Mouse (Mus musculus) hematopoietic stem cell, adult 5-6 weeks (primary cell): ENCODE data around the gene Pcnx. TPM values are rescaled to one million over a fixed set of nuclear protein-coding genes. Genes with fewer than 3 reads are reported as not detected.
A peak's percentile ranks its signal among the peaks of the same experiment; 100 is the strongest.

Experiments
- ATAC-seq, 2 experiments: fragments of 125-278 bp in 1 of 2; replicated peaks in 1 of 2; 2 replicates each; pipeline ENCODE4 v1.8.0; 2016 to 2017; ENCODE audit warnings: inconsistent platforms in 2 of 2, mild to moderate bottlenecking in 2 of 2, moderate number of reproducible peaks in 2 of 2, low read depth in 1 of 2, moderate TSS enrichment in 1 of 2; ENCODE audit not compliant: low FRiP score in 2 of 2, poor library complexity in 2 of 2, severe bottlenecking in 2 of 2, insufficient read depth in 1 of 2, low TSS enrichment in 1 of 2
- total RNA-seq: library from RNA; stranded (forward); fragments of 172-1452, 232-1000 nt; gene quantifications from 2 replicates; pipeline ENCODE4 v1.2.3, GENCODE M21; 2017

Gene Pcnx
- total RNA-seq, 1 experiment from 2014 or later = 12.1 TPM

DNA sequence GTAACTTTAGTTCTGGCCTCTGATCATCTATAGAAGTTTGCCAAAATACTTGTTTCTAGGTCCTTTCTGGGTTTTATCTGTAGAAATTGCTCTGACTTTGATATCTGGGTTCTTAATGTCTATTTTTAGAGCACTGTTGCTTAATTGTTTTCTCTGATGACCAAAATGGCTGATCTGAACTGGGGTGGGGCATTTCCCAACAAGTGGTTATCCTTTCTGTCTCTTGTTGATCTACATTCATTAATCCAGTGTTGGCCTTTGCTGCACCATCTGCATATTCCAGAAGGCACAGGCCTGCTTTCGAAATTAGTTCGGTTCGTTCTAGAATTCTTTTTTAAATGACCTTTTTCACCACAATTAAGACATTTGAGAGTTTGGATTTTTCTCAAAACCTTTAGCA lies 20.3 kb downstream of the Pcnx start:
- ATAC-seq = no peak

DNA sequence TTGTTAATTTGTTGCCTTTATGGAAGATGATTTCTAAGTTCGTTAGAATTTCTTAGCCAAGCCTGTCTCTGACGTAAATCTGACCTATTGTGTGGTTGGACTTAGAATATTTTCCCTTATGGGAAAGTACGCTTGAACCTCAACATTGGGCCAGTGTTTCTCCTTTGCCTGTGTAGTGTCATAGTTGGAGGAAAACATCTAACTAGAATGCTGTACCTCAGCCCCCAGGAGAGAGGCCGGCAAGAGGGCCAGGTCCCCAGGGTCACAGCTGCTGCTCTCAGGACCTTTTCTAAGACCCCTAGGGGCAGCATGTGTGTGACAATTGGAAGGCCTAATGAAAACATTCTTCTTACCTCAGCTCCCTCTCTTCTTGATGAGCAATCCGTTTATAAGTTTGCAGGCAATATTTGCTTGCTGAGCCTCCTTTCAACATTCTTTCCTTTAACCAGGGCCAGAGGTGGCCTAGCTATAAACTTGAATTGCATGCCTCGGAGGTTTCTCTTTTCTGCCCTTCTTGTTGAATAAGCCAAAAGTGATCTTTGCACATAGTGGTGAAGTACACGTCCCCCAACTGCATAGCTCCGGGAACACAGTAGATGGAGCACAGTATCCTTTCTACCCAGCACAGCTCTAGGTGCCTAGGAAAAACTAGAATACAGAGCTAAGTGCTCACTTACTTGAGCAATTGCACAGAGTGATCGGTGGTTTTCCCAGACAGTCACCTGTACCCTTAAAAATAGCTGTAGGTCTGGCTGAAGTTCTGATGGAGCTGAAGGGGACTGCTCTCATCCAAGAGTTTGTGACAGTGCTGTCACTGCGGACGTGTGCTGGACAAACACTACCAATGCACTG lies 23.7 kb downstream of the Pcnx start:
- ATAC-seq = no peak

DNA sequence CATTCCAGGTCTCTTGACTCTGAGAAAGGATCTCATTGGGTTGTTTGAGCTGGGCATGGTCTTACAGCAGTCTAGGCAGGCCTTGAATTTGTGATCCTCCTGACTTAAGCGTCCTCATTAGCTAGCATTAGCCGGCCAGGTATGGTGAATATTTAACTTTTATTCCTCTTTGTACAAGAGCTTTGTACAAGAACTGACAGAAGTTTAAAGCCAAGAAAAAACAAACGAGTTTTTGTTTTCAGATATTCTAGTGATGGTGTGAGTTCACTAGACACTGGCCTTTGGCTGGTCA lies 24.2 kb downstream of the Pcnx start:
- ATAC-seq = no peak

DNA sequence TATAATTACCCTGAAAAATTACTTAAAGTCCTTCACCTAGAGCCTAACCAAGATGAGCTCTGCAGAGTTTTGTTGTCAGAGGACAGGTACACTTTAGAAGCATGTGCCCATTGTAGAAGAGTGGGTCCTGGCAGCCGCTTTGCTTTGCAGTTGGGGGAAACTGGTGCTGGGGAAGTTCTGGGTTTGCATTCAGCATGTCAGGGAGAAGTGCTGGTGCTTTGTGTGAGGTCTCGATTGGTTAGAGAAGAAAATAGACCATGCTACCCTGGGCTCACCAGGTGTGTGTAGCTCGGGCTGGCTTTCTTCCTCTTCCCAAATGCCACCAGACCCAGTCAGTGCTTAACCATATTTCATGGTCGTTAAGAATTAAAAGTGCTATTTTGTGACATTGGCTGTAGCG lies 25.2 kb downstream of the Pcnx start:
- ATAC-seq = no peak

DNA sequence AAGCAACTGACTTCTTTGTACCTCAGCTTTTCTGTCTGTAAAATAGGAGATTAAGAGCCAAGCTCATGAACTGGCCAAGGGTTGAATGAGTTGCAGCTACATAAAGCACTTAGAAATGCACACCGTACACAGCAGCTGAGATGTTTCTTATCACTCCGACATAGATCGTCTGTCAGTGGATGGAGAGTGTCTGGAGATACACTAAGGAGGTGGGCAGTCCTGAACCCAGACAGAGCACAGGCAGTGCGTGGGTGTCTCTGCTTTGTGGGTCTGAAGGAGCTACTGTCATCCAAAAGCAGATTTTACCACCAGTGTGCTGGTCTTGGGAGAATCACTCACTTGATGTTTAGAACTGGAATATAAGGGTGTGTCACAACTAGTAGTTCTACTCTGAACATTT lies 26.2 kb downstream of the Pcnx start:
- ATAC-seq = no peak

DNA sequence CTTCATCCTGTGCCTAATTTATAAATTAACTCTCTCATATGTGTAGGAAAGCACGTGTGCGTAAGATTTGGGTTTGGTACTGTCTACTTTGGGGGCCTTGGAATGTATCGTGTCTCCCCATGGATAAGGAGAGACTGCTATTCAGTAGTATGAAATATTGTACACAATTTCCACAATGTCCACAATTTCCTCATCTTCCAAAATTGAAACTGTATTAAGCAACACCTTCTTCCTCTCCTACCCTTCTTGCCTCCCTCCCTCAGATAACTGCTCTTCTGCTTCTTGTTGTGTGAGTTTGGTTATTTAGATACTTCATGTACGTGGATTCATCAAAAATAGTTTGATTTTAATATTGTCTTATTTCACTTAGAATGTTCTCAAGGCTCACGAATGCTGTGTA lies 29.1 kb downstream of the Pcnx start:
- ATAC-seq = no peak; a peak in 1 of 4 replicates

DNA sequence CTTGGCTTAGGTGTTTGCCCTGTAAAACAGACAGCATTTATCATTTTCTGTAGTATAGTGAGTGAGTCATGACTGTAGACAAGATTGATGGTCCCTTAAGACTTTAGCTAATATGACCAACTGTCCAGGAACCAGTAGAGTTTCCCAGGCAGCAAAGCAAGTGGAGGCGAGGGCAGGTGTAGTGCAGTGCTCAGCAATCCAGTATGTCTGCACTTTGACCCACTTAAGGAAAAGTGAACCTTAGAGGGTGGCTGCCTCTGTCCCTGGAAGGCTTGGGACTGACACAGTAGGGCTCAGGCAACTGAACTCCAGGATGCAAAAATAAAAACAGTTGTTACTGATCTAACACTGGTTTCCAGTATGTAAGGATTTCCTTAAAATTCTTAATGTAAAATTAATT lies 32.1 kb downstream of the Pcnx start:
- no peak for ATAC-seq

DNA sequence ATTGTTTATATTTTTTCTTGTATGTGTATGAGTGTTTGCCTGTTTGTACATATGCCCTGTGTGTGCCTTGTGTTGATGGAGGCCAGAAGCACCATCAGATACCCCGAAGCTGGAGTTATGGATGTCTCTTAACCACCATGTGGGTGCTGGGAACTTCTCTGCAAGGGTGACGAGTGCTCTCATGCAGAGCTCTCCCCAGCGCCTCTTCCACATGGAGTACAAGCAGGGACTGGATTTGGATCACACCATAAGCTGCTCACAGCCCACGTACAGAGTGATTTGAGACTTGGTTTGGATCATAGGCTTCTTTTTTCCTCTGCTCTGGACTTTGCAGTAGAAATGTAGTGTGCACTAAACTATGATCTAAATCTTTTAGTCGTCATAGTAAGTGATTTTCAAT lies 34.5 kb downstream of the Pcnx start:
- no peak for ATAC-seq

DNA sequence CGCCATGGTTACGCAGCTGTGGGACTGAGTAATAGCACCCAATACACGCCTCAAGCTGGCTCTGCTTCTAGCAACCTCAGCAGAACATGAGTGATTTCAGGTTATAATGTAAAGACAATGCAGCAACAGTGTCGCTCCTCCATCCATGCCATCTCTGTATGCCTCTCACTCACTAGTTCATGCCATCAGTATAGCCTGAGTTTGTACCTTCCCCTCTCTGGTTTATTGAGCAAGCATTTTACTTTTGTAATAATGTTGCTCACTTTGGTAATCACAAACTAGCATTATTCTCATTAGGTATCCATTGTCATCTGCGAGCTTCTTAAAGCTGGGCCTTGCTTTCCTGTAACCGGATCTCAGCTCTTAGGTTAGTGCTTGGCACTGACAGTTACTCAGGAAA lies 36.2 kb downstream of the Pcnx start:
- ATAC-seq = no peak; a peak in 1 of 4 replicates

DNA sequence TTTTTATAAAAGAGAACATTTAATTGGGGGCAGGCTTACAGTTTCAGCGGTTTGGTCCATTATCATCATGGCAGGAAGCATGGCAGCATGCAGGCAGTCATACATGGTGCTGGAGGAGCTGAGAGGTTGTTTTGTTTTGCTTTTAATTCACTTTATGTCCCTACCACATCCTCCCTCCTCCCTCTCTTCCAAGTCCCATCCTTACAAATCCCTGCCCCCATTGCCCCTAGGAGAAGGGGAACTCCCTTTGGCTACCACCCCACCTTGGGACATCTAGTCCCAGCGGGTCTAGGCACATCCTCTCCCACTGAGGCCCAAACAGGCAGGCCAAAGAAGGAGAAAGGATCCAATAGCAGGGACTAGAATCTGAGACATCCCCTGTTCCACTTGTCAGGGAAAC lies 44.6 kb downstream of the Pcnx start:
- no peak for ATAC-seq

DNA sequence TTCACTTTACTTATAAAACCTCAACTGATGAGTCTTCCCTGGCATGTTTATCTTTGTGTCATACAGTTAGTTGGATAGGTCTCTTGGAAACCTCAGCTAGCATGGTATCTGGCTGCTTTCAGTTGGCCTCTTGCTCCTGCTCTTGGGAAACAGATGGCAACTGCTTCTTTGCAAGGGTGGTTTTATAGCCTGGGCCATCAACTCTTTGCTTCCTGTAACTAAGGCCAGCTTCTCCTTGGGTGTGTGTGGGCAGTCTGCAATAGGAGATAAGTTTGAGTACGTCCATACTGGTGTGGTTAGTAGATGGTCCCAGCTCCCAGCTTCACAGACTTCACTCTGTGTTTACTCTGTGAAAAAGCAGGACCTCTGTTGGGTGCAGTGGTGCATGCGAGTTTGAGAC lies 46.0 kb downstream of the Pcnx start:
- ATAC-seq = peak; percentile 63 to 73

DNA sequence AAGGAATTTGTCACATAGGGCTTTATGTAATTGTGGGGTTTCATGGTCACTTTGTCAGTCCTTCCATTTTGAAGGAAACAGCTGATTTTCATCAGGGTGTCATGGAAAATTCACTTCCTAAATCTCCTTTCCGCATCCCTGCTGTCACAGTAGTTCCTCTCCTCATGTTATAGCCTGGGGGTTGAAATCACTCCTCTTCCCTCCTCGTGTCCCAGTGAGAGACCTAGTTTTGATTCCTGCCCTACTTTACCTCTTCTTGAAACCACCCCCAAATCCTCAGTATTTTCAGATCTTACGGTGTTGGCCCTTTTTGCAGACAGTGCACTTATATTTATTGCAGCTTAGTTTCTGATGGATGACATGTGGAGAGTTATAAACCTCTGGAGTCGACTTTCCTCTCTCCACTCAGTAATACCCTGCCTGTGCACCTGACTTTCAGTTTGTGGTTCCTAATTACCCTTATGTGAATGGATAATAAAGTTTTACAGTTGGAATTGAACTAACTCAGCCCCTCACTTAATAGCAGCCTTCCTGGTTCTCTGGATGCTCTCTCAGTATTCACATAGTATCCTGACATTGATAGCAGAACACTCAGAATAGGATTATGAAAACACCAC lies 48.0 kb downstream of the Pcnx start:
- no peak for ATAC-seq

DNA sequence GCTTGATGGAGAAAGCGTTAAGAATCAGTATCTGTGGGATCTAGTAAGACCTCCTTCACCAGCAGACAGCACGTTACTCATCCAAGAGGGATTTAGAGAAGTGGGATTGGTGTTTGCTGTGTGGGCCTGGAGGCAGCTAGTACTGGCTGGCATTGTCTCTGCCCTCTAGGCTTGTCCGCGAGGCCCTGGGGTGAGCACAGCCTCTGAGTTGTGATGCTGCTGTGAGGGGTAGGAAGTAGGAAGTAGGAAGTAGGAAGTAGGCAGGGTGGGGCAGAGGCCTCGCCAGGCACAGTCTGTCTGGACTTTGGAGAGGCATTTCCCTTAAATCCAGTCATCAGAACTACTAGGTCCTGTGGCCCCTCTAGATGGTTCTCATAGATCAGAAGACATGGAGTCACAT lies 50.6 kb downstream of the Pcnx start:
- peak in 1 of 2 experiments; percentile 38; a peak in 1 of 4 replicates for ATAC-seq

DNA sequence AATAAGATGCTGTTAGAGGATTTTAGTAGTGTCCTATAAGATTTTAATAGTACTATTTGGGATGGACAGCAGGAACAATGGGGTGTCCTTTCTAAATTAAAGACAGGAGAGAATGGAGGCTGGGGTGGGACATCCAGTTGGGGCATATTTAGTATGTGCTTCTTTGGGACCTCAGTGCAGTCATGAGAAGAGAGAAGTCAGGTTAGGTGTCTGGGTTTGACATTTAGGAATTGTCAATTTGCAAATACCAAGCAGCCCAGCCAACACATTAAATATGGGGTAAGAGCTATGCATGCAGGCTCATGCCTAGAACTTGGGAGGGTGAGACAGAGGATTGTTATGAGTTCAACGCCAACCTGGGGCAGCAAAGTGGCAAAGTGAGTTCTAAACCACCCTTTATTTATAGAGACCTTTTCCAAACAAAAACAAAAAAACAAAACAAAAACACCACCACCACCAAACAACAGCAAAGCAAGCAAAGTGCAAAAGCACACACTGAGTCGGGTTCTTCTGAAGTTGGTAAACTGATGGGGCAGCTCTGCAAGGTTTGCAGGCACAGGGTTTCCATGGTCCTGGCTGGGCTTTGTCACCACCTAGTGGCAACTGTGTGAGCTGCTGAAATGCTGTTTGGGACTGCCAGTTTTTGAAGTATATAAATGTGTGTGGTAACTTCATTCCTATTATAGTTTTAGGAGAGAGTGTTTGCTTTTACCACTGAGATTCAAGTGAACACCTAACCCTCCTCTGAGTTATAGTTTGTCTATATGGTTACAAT lies 55.5 kb downstream of the Pcnx start:
- peak; percentile 85 to 89 for ATAC-seq

DNA sequence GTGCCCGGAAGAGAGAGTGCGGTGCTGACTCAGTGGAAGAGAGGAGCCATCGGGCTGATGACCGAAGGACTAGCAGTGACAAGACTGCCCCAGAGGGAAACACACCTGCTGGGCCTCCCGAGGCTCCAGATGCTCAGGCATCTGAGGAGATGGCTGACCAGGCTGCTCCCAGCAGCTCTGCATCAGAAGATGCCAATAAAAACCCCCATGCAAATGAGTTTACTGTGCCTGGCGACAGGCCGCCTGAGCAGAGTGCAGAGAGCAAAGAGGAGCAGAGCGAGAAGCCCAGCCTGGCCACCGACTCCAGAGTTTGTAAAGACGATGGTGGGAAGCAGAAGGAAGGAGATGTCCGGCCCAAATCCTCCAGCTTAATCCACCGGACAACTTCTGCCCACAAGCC lies 58.5 kb downstream of the Pcnx start:
- no peak for ATAC-seq

DNA sequence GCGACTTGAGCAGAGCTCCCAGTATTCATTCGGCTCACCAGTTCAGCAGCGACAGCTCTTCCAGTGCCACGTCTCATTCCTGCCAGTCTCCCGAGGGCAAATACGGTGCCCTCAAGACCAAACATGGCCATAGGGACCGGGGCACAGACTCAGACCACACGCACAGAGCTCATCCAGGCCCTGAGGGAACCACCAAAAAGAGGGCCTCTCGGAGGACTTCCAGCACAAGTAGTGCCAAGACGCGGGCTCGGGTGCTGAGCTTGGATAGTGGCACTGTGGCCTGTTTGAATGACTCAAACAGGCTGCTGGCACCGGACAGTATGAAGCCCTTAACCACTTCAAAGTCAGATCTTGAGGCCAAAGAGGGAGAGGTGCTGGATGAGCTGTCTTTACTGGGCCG lies 59.1 kb downstream of the Pcnx start:
- no peak for ATAC-seq

DNA sequence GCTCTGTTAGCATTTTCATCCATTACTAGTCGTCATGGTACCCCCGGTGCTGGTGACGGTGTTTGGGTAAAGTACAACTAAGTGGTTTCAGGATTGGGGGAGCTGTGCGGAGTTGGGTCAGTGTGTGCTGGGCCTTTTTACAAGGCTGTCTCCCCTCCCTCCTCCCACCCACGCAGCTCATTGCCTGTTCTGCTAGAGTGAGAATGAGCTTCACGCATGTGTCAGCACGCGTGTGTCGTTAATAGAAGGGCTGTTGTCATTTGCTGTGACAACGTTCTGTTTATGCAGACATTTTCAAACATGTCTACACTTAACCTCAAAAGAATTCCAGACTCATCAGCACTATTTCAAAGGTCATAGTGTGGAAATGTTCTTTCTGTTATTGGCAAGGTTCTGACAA lies 60.2 kb downstream of the Pcnx start:
- no peak for ATAC-seq

DNA sequence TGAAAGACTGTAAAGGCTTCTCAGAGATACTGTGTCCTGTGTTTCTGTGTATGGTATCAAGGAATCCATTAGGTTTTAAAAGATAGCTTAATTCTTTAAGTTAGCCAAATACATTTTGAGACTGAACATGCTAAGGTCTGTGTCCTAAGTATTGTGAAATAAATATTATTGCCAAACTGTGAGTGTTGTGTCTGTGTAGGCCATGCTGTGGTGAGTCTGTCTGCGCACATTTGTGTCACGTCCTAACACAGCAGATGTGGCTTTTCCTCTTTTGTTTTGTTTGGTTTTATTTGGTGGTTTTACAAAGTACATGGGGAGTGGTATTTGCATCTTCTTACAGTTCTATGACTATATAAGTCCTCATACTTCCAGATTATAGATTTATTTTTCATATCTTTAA lies 60.8 kb downstream of the Pcnx start:
- ATAC-seq = no peak
